Mouse (Mus musculus) left cerebral cortex, postnatal 36 days (tissue): ENCODE results near the gene Fbxo4. TPM values are rescaled to one million over a fixed set of nuclear protein-coding genes. Genes with fewer than 3 reads are reported as not detected.

Experiments used
- DNase-seq, 2 experiments: peaks; one replicate each; pipeline ENCODE4 v3.0.0; 2021 to 2022; ENCODE audit warnings: low spot score in 2 of 2, mixed read lengths in 1 of 2
- intact Hi-C: fragments of 180-260 bp; cut with DNase I; formaldehyde crosslinking; loops from one replicate; pipeline ENCODE4 v1.15.1; 2025
- total RNA-seq, 2 experiments: library from RNA; stranded (reverse); gene quantifications; 2 replicates each; pipeline ENCODE4 v1.2.3; 2021

Gene Fbxo4
- total RNA-seq, 2 experiments from 2014 or later: 6.9 to 7.5 TPM

DNA sequence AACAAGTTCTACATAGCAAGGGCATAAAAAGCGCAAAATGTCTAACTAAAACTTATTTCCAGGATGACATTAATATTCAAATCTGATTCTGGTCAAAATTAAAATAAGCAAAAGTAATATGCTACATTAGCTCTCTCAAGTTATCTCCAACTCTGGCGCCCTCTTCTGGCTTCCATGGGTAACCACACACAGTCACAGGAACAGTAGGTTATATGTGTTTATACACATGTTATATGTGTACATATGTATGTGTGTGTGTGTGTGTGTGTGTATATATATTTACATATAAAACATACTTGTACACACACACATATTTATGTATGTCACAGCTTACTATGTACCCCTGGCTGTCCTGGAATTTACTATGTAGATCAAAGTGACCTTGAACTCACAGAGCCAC is 8.6 kb upstream of the Fbxo4 start:
- no peak for DNase-seq
- intact Hi-C loops: no loop called here

DNA sequence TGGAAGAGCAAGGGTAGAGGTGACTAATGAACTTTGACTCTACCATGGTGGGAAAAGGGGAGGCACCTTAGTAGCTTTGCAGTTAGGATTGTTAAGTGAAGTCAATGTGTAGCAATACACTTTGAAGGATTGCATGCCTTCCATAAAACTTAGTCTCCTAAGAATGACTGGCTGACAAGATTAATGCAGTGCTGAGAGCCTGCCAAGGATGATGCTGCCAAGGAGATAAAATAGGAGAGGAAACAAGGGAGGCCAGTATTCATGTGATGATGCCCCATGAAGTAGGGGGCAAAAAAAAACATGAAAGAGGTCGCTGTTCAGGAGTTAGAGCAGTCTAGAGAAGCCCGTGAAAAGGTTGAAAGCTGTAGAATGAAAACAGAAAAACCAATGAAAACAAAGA is 5.5 kb upstream of the Fbxo4 start:
- intact Hi-C loops: no loop called here

DNA sequence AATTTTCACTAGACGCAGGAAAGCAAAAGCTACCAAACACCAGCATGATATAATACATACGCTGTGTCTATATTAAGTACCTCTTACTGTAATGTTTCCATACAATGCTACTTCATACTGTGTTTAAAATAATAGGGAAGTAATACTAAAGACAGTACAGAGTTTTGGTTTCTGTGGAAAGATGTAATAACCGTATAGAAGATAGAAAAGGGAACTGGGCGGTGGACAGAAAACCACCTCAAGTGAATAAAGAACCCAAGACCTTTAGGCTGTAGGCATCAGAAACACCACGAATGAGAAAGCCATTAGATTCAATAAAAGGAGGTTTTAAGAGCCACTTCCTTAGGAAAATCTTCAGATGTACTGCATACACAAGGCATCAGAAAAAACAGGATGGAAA is 3.4 kb upstream of the Fbxo4 start:
- no peak for DNase-seq
- intact Hi-C loops: no loop called here

More for the DNA sequence above, 5.5 kb upstream of the Fbxo4 start:
- DNase-seq: no peak

DNA sequence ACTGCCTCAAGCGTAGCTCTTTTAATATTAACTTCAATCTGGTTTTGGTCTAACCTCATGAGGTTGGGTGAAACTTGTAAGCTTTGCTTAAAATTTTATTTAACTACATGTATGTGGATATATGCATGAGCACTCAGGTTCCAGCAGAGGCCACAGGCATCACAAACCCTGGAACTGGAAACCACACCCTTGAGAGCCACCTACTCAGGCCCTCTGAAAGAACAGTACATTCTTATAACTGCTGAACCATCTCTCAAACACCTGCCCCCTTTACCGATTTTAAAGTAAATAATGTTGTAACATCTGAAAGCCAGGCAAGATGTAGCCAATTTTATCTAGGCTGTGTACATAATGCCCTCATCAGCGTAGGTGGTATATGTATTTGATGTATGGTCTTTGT is 498 bp upstream of the Fbxo4 start:
- no peak for DNase-seq
- intact Hi-C loops: loop anchor here (1.0 to 10.0 kb wide), 3 partner anchors 15 to 685 kb away; partner anchors contain the start of genes AW549877 and Oxct1

DNA sequence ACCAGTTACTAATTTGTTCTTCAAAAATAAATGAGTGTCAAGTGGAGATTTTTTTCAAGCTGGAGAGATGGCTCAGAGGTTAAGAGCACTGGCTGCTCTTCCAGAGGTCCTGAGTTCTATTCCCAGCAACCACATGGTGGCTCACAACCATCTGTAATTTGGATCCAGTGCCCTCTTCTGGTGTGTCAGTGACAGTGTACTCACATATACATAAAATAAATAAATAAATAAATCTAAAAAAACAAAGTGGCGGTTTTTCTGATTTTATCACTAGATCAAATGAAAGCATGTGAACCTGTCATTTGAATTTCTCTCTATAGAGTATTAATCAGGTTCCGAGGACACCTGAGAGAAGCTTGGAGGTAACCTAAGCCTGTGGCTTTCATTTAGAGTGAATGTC is 1.1 kb downstream of the Fbxo4 start:
- intact Hi-C loops: loop anchor here (2.0 to 10.0 kb wide), 2 partner anchors 17 to 683 kb away; partner anchors contain the start of gene AW549877
- DNase-seq: no peak

DNA sequence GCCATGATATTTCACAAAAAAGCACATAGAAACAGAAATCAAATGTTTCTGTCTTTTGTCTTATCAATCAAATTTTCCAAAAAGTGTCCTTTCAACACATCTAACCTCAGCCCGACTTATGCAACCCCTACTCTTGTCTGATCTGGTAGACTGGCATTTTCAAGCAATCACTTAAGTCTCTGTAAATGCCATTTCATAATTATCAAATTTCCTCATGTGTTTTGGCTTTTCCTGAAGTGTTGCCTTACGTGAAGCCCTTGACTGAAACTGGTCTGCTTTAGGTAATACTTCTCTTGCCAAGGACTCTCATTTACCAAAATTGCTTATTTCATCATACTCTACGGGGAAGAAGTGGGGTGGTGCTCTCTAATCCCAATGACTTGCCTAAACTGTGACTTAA is 6.1 kb downstream of the Fbxo4 start:
- intact Hi-C loops: loop anchor here (10.0 kb wide), 1 partner anchor 678 kb away; no protein-coding TSS in a partner anchor
- no peak for DNase-seq

DNA sequence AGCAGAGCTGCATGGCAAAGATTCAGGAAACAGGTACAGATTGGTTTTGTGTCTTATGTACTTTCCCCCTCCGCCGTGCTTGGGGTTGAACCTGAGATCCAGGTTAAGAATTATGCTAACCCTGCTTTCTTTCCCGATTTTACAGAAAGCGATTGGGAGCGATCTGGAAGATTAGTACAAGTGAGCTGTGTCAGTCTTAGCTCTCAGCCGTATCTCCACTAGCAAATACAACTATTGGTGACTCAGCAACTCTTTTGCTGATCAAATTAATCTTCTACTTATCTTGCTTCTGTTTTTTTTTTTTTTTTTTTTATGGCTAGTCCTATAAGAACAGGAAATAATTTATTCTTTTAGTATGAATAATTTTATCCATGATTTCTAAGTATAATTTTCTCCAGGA is 9.2 kb downstream of the Fbxo4 start:
- intact Hi-C loops: loop anchor here (10.0 kb wide), 1 partner anchor 675 kb away; no protein-coding TSS in a partner anchor
- no peak for DNase-seq

DNA sequence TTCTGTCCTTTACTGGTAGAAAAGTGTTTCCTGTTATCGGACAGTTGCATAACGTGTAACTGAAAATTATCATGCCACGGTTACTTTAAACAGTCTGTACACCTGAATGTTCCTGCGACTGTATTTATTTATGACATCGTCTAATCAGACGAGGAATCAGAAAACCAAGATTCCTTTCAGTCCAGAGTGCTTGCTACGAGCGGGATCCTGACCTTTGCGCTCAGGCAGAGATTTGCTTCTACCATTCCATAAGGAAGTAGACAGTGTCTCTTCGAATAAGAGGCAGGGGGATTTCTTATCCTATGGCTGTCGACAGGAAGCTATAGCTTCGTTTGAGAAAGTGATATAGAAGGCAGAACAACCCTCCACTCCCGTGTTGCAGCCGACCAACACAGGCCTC is 9.6 kb downstream of the Fbxo4 start:
- no peak for DNase-seq
- intact Hi-C loops: loop anchor here (10.0 kb wide), 1 partner anchor 675 kb away; no protein-coding TSS in a partner anchor

DNA sequence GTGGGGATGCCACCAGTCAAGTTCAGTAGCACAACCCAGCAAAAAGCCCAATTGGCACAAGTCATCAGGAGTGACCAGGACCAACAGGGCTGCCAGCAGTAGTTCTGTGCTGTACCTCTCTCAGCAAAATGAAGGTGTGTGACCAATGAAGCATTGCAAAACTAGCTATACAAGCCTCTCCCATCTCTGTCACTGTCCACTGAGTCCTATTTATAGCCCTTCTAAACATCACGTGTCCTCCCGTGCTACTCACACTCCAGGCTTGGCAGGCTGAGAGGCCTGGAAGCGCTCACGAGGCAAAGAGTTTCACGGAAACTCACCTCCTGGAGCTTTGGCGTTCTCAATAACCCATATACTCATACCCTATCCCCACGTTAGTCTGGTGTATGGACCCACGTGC is 17.1 kb downstream of the Fbxo4 start:
- DNase-seq: no peak
- intact Hi-C loops: no loop called here

DNA sequence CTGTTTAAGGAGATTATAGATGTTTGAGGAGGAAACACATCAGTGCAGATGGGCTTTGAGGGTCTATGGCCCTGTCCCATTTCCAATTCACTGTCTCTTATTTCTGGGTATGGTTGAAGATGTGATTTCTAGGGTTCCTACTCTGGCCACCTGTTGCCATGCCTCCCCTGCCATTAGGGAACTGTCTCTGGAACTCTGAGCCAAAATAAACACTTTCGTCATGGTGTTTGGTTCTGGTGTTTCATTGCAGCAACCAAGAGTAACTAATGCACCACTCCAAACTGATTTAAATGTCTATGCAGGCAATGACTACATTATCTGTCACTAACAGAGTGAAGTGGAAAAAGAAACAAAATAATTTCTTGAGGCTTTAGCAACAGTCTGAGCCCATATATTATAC is 19.3 kb downstream of the Fbxo4 start:
- intact Hi-C loops: no loop called here
- no peak for DNase-seq

DNA sequence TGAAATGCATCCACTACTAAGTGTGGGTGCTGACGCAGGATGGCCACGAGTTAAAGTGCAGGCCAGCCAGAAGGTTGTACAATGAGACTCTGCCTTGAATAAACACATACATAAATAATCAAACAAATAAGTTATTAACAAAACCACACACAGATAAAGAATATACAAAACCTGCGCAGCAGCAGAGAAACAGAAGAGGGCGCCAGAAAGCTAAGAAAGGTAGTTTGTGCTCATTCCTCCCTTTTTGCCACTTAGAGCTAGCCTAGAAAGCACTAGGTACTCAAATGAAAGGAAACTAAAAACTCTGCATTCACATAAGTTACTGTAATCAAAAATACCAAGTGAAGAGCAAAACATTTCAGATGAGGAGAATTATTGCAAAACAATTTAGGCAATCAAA is 21.4 kb downstream of the Fbxo4 start:
- peak in 1 of 2 experiments; percentile 32 for DNase-seq
- intact Hi-C loops: loop anchor here (5.0 kb wide), 2 partner anchors 69 to 84 kb away; partner anchors contain the start of gene Oxct1

DNA sequence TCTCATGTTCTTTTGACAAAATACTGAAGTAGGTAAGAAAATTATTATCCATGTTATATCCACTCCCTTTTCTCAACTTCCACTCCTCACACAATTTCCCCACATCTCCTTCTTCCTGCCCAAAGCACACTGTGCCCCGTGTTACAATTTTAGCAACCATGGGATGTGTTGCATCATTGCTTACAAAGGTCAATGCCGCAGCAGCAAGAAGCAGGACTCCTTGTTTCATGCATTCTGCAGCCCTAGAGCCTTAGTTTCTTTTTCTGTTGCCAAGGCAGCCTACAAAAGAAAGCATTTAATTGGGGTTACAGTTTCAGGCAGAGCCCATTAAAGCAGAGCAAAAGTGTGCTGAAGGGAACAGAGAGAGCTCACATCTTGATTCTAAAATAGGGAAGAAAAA is 24.4 kb downstream of the Fbxo4 start:
- intact Hi-C loops: loop anchor here (5.0 kb wide), 2 partner anchors 72 to 87 kb away; partner anchors contain the start of gene Oxct1
- DNase-seq: no peak

DNA sequence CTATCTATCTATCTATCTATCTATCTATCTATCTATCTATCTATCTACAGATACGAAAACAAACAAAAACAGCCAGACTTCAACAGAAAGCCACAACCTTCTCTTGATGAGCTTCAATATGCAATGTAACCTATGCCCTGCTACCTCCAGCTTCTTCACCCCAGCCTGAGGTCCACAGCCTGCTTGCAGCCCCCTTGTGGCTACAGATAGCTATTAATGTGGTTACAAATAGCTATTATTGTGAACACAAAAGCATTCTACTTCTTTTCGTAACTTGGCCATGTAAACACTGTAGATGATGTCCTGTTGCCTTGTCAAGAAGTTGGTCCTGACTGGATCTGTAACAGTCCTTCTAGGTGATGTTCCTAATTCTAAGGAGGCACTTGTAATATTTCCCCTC is 41.2 kb downstream of the Fbxo4 start:
- DNase-seq: no peak
- intact Hi-C loops: no loop called here

DNA sequence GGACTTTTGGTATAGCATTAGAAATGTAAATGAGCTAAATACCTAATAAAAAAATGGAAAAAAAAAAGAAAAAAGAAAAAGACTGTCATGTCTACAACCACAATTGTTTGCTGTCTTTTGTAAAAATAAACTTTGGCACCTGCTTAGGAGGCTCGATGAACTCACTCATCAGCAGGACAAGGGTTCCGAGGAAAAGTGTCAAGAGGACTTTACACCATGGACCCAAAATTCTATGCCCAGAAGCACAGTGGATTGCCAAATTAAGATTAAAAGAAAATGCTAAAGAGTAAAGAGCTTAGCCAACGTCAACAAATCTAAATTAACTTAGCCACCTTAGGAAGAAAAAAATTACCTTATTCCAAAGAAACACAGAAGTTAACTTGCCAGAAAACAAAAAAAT is 43.3 kb downstream of the Fbxo4 start:
- intact Hi-C loops: no loop called here

DNA sequence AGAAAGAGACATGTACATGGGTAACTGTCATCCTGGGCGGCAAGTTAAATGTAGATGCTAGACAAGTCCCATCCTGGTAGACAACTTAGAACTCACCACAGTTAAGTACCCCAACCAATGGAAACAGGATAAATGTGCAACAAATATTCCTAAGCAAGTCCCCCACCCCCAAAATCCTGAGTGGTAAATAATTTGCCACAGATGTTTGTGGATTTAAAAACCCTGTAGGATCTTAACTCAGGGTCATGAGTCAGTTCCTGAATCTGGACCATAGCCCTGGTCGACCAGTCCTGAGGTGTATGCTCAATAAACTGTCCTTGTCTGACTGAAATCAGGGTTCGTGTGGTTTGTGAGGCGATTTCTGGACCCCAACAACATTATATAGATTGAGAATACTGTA is 45.9 kb downstream of the Fbxo4 start:
- no peak for DNase-seq
- intact Hi-C loops: no loop called here

More for the DNA sequence above, 43.3 kb downstream of the Fbxo4 start:
- DNase-seq: no peak

DNA sequence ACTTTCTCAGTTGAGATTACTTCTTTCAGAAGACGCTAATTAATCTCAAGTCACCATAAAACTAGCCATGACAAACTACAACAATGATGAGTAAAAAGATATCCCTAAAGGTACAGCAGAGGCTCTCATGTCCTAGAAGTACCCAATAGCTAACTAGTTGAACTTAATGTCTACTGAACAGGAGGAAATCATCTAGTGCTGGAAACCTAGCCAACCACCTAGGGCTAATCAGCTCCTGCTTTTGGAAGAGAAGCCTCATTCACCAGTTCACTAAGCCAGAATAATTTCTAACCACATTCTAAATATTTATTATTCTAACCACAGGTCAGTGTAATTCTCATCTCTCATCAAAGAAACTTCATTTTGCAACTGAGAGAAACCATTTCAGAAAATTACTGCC is 47.4 kb downstream of the Fbxo4 start:
- intact Hi-C loops: no loop called here
- DNase-seq: no peak

Other genes with a start within 250 kb of the Fbxo4 start
- gene AW549877, start 16.2 kb upstream of the Fbxo4 start, total RNA-seq: 10 to 100 TPM; 43.8 to 46.8 TPM
- gene Oxct1, start 46.8 kb upstream of the Fbxo4 start, total RNA-seq: 100 to 1,000 TPM; 327 to 348 TPM